Mouse (Mus musculus) olfactory bulb, adult 2 months (tissue): Measurements from ENCODE around the gene Plppr3.

Experiments
- CTCF ChIP-seq: fragments of 200-500 bp; IDR thresholded peaks from 2 replicates; pipeline ENCODE4 v1.5.1; 2012; ENCODE audit warnings: low read depth, mild to moderate bottlenecking, low read length, moderate library complexity; ENCODE audit not compliant: insufficient read depth
- POLR2A ChIP-seq: fragments of 200-500 bp; IDR thresholded peaks from 2 replicates; pipeline ENCODE4 v1.6.1; 2012; ENCODE audit warnings: mild to moderate bottlenecking, low read depth, low read length, moderate library complexity; ENCODE audit not compliant: insufficient read depth

DNA sequence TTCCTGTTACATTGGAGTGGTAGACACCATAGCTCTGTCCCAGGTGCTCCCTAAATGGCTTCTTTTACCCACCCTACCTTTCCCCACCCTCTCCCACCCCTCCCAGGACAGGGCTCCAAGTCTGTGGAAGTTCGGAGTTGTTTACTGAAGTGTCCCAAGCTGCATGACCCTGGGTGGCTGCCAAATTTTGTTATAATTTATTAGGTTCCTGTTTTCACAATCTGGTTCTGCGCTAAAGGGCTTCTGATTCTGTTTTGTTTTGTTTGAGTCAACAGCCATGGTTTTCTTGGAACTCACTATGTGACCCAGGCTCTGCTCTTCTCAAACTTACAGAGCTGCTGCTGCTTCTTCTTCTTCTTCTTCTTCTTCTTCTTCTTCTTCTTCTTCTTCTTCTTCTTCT, 15.0 kb upstream of the Plppr3 start:
- TF ChIP-seq POLR2A (no peak), CTCF (no peak)
